Mouse (Mus musculus): ENCODE measurements around the gene Drg1. TPM values are rescaled to one million over a fixed set of nuclear protein-coding genes. Genes with fewer than 3 reads are reported as not detected.
"Not testable (repeated sequence)": the region's sequence is repeated elsewhere in the genome, so short reads cannot be mapped to it uniquely, and the experiment has no call there.

Gene Drg1
- total RNA-seq, 2 experiments from 2014 or later = 66.1 to 79.9 TPM

- ATAC-seq (replicated peaks; ENCODE audit: low FRiP score, poor library complexity, severe bottlenecking) = no peak
Measured at GRCm38 (mm10) chr11:3232248-3232647, 34.0 kb downstream of the Drg1 start.

GRCm38 (mm10) chr11:3227113-3227512, 39.1 kb downstream of the Drg1 start:
- no peak for ATAC-seq (replicated peaks; ENCODE audit: low FRiP score, poor library complexity, severe bottlenecking)

GRCm38 (mm10) chr11:3223105-3223504, 43.1 kb downstream of the Drg1 start:
- ATAC-seq (replicated peaks; ENCODE audit: low FRiP score, poor library complexity, severe bottlenecking) = no peak

GRCm38 (mm10) chr11:3212526-3212925, 53.7 kb downstream of the Drg1 start:
- ATAC-seq (replicated peaks; ENCODE audit: low FRiP score, poor library complexity, severe bottlenecking) = no peak

- ATAC-seq (replicated peaks; ENCODE audit: low FRiP score, poor library complexity, severe bottlenecking) = no peak
Measured at GRCm38 (mm10) chr11:3206783-3207182, 59.4 kb downstream of the Drg1 start.

- ATAC-seq (replicated peaks; ENCODE audit: low FRiP score, poor library complexity, severe bottlenecking) = no peak
Measured at GRCm38 (mm10) chr11:3205207-3205606, 61.0 kb downstream of the Drg1 start.

GRCm38 (mm10) chr11:3203771-3204170, 62.4 kb downstream of the Drg1 start:
- no peak for ATAC-seq (replicated peaks; ENCODE audit: low FRiP score, poor library complexity, severe bottlenecking)

- peak; percentile 40 for ATAC-seq (replicated peaks; ENCODE audit: low FRiP score, poor library complexity, severe bottlenecking)
Measured at GRCm38 (mm10) chr11:3202781-3203441, 63.3 kb downstream of the Drg1 start.

GRCm38 (mm10) chr11:3202231-3202701, 63.9 kb downstream of the Drg1 start, which contains the start of gene Eif4enif1:
TSS of gene Eif4enif1 (plus strand) at chr11:3202392.
- ATAC-seq (replicated peaks; ENCODE audit: low FRiP score, poor library complexity, severe bottlenecking) = peak; percentile 61

- peak; percentile 38 for ATAC-seq (replicated peaks; ENCODE audit: low FRiP score, poor library complexity, severe bottlenecking)
Measured at GRCm38 (mm10) chr11:3201326-3202230, 64.6 kb downstream of the Drg1 start.

- ATAC-seq (replicated peaks; ENCODE audit: low FRiP score, poor library complexity, severe bottlenecking) = not testable (repeated sequence)
Measured at GRCm38 (mm10) chr11:3200636-3201035, 65.6 kb downstream of the Drg1 start.

GRCm38 (mm10) chr11:3193363-3193762, 72.9 kb downstream of the Drg1 start, which contains the start of gene Sfi1:
TSS of gene Sfi1 (minus strand) at chr11:3193463.
- no peak for ATAC-seq (replicated peaks; ENCODE audit: low FRiP score, poor library complexity, severe bottlenecking)

- ATAC-seq (replicated peaks; ENCODE audit: low FRiP score, poor library complexity, severe bottlenecking) = not testable (repeated sequence)
Measured at GRCm38 (mm10) chr11:3182707-3183106, 83.5 kb downstream of the Drg1 start.

- ATAC-seq (replicated peaks; ENCODE audit: low FRiP score, poor library complexity, severe bottlenecking) = not testable (repeated sequence)
Measured at GRCm38 (mm10) chr11:3181971-3182370, 84.2 kb downstream of the Drg1 start.

- ATAC-seq (replicated peaks; ENCODE audit: low FRiP score, poor library complexity, severe bottlenecking) = not testable (repeated sequence)
Measured at GRCm38 (mm10) chr11:3181250-3181649, 85.0 kb downstream of the Drg1 start.

GRCm38 (mm10) chr11:3180510-3181160, 85.6 kb downstream of the Drg1 start:
- ATAC-seq (replicated peaks; ENCODE audit: low FRiP score, poor library complexity, severe bottlenecking) = not testable (repeated sequence)

- ATAC-seq (replicated peaks; ENCODE audit: low FRiP score, poor library complexity, severe bottlenecking) = not testable (repeated sequence)
Measured at GRCm38 (mm10) chr11:3179726-3180092, 86.5 kb downstream of the Drg1 start.

GRCm38 (mm10) chr11:3178968-3179725, 87.1 kb downstream of the Drg1 start:
- not testable (repeated sequence) for ATAC-seq (replicated peaks; ENCODE audit: low FRiP score, poor library complexity, severe bottlenecking)
